Mouse (Mus musculus) T-helper 17 cell (primary cell): ENCODE results near the gene Palm2.

ENCODE experiments used
- in situ Hi-C, 2 experiments: fragments of 300-600 bp; cut with MboI, MseI; formaldehyde crosslinking; loops; 1 replicate in 1 of 2; 2 replicates in 1 of 2; pipeline ENCODE4 v1.15.1; 2025; ENCODE audit warnings: high pct_unique_total_duplicates in 2 of 2

Gene Palm2

DNA sequence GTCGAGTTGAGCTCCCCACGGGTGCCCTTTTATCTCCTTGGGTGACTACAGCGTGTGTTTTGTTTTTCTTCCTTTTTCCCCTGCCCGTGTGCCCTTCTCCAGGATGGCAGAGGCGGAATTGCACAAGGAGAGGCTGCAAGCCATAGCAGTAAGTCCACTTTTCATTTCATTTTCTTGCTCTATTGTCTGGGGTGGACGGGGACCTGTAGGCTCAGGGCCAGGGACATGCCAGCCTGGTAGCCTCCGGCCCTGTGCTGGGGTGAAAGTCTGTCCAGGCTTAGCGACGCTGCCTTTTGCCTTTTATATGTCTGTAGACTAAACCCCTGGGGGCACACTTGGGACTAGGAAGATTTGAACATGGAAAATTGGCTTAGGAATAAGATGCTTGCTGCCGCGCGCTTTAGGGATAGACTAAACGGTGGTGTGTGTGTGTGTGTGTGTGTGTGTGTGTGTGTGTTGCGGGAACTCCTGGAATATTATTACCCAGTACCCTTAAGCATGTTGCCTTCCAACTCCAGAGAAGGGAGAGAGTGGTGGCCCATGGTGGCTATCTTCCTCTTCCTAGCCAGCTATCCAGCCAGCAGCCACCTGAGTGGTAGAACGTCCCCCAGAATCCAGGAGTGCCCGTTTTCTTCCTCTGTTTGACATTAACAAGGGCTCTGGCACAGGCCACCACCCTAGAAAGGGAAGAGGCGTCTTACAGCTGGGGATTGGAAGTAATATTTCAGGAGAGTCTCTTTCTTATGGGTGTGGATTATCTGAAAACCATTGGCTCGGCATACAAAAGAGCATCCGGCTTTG is 134.4 kb downstream of the Palm2 start:
- in situ Hi-C loops, result no loop called here

DNA sequence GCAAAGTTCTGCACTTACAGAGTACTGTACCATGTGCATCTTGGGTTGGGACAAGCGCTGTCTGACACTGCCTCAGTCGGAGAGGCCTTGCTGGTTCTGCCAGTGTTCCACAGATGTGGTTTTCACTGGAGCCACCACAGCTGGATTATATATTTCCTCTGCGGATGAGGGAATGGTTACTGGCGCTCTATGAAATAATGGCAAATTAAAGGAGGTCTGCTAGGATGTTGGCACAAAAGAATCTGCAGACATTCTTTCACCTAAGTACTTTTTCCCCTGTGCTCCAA is 135.0 kb downstream of the Palm2 start:
- in situ Hi-C loops, result no loop called here

DNA sequence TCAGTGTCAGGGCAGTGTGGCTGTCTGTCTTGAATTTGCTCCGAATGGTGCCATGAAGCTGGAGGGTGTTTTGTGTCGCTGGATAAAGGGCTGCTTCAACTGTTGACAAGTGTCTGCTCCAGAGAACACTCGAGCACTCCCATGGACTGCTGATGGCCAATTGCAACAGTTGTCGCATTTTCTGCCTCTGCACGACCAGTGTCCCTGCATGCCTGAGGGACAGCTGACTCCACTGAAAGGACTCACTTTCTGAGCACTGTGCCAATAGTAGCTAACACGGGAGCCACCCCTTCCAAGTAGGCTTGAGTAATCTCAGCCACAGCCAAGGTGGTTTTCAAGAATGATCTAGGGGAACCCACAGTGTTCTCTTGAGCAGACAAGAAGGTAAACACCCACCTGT is 135.7 kb downstream of the Palm2 start:
- in situ Hi-C loops, result no loop called here

DNA sequence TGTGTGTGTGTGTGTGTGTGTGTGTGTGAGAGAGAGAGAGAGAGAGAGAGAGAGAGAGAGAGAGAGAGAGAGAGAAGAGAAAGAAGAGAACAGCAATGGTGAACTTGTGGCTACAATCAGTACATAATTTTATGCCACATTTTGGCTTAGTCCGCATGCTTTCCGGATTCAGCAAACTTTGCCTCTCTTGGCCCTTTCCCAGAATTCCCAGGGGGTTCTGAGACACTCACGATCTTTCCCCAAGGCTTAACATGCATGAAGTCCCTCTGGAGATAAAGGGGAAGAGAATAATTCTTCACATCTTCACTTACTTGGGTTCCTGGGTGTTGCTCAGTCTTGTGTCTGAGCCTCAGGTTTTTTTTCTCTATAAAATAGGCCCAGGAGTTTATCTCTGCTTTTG is 136.2 kb downstream of the Palm2 start:
- in situ Hi-C loops, result no loop called here

DNA sequence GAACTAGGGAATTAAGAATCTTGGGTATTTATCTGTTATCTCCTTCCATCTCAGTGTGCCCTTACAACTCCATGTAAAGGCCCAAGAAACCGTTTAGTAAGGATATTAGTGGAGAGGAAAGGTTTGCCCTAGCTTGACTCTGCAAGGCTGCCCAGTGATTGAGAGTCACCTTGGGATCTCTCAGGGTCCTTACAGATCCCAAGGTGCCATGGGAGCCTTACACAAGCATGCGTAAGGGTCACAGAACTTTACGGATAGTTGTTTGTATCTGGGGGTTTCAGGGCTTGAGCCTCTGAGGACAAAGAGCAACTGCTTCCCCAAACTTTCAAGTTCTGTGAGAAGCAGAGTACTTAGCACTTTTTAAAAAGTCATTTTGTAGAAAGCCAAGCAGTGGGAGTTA is 140.1 kb downstream of the Palm2 start:
- in situ Hi-C loops, result no loop called here

DNA sequence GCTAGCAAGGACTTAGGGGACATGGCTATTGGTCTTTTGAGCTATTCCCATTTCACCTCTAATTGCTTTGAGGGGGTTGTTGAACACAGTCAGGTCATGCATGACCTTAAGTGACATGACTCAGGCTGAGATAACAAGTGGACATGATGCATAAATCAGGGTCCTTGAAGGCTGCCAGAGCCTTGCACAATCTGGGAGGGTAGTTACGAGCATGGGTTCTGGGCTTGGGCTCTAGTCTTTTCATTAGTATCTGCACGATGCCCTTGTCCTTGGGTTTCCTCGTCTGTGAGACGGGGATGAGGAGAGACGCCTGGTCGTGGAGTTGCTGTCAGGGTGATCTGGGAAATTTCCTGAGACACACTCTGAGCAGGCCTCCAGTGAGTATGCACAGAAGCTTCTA is 140.6 kb downstream of the Palm2 start:
- in situ Hi-C loops, result no loop called here

DNA sequence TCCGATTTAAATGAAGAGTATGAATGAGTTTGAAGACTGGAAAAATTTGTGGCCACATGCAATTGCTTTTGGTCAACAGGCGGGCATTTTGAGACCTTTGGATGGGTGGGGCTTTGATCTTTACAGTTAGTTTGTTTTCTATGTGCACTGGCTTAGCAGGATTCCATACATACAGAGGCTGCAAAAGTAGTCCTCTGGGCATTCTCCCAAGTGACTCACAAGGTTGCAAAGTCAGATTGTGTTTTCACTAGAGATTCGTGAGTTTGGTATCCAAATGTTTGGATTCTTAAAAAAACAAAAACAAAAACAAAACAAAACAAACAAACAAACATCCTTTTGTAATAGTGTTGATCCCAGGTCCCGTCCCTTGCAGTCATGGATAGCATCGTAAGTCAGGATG is 141.6 kb downstream of the Palm2 start:
- in situ Hi-C loops, result no loop called here

DNA sequence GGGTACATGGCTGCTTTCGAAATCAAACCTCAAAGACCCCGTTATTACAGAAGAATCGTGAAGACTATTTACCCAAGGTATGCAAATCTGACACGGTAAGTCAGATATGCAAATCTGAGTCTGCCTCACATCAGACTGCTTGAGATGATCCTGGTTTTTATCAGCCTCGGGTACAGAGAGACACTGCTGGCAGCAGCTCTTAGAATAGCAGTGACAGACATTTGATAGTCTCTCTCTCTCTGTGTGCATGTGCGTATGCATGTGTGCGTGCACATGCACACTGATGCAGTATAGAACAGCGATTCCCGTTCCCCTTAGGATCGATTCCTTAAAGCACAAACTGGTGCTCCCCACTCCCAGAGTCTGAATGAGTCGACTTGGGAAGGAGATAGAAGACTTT is 142.0 kb downstream of the Palm2 start:
- in situ Hi-C loops, result no loop called here

DNA sequence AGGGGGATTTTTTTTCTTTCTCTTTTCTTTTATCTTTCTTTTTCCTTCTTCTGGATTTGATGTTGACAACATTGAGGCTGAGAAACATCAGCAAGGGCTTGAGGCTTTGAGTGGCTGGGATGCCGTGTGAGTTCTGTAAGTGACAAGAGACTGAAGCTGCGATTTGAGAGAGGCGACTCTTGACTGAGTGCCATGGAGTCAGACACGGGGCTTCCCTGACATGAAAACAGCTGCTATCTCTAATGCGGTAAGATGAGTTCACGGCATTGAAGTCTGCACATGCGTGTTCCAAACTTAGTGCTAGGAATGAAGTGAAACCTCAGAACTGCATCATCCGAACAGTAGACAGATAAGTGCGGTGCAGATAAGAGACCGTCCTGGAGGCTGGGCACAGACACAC is 145.6 kb downstream of the Palm2 start:
- in situ Hi-C loops, result no loop called here

DNA sequence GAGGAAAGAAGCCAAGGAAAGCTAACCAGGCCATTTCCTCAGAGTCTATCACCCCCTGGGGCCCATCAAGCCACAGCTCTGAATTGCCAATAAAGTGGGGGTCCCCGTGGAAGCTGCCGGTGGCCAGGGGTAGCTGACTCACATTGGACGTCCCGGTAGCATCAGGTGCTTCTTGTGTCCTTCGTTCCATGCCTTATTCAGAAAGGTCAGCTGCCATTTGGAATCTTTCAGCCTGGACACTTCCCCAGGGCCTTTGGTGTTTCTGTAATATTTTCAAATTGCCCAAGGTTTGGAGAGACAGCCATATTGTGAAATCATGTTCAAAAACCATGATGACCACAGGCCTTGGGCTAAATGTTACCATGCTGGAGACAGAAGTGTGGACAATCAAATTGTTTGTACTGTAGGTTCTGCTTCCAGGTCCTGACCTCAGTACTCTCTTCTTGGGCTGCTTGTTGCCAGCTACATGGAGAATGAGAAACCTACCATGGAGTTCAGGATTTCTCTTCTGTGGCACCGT is 151.3 kb downstream of the Palm2 start:
- in situ Hi-C loops, result no loop called here

DNA sequence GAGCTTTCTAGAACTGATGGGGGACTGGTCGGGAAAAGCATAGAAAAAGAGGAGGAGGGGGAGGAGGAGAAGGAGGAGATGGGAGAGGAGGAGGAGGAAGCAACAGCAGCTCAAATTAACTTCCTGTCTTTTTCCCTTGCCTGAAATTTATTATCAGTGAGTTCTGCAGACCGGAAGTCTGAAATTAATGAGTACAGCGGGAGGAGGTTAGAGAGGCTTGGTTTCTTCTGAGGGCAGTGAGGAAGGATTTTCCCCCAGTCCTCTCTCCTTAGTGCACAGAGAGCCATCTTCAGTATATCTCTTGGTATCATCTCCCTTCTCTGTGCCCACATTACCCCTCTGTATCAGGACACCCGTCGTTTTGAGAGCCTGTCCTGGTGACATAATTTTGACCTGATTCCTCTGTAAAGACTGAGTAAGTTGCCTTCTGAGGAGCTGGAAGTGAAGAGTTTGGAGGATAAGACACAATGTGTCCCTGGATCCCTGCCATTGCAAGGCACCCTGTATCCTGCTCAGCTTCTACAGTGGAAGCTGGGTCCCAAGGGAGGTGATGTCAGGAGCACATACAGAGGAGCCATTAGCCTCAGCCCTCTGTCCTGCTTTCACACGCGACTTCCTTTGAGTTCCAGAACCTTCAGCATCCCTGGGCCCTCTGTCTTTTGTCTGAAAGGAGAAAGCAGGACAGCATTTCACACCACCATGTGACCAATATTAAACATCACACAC is 153.0 kb downstream of the Palm2 start:
- in situ Hi-C loops, result no loop called here

DNA sequence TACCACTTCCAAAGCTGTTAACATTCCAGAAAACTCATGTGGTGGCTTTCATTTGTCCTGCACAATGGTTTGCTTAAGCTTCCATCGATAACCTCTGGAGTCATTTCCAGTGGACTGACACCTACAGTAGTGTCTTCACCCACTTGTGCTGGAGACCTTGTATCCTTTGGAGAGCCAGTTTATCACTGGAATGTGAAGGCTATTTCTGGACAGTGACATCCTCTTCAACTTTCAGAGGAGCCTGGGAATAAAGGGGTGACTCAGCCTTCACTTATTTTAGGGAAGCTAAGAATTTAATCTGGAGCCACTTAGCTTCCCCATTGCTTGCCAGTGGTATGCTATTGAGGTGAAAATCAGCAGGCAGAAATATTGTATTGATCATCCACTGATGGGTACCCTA is 154.3 kb downstream of the Palm2 start:
- in situ Hi-C loops, result no loop called here

DNA sequence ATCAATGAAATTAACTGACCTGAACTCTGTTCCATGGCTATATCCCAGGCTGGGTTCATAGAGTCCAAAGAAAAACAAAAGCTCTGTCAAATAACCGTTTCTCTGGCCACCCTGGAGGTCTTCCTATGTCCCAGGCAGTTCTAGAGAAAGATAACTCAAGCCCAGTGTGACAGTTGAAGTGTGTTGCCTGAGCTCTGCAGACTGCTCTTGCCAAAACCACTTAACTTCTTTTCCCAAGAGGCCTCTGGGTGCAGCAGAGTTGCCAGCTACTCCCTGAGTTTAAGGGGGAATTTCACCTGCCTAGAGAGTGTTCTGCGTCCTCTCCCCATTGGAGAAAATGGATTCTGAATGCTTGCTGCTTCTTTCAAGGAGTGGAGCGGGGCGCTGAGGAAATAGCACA is 158.7 kb downstream of the Palm2 start:
- in situ Hi-C loops, result no loop called here

DNA sequence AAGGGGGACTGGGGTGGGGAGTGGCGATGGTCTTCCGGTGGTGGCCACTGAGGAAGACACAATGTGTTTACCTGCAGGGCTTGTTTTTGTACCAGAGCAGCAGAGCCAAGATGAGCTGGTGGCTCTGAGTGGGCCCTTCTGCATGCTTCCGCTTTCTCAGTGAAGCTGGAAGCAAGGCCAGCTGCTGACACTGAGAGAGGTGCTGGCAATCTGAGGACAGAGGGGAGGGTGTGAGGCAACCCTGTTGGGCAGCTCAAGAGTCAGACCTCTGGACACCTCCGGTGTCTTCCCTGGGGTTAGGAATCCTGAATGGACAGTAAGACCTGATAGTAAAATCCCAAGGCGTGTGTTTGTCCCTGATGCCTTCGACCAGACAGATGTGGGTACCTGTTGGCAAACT is 165.9 kb downstream of the Palm2 start:
- in situ Hi-C loops, result no loop called here

DNA sequence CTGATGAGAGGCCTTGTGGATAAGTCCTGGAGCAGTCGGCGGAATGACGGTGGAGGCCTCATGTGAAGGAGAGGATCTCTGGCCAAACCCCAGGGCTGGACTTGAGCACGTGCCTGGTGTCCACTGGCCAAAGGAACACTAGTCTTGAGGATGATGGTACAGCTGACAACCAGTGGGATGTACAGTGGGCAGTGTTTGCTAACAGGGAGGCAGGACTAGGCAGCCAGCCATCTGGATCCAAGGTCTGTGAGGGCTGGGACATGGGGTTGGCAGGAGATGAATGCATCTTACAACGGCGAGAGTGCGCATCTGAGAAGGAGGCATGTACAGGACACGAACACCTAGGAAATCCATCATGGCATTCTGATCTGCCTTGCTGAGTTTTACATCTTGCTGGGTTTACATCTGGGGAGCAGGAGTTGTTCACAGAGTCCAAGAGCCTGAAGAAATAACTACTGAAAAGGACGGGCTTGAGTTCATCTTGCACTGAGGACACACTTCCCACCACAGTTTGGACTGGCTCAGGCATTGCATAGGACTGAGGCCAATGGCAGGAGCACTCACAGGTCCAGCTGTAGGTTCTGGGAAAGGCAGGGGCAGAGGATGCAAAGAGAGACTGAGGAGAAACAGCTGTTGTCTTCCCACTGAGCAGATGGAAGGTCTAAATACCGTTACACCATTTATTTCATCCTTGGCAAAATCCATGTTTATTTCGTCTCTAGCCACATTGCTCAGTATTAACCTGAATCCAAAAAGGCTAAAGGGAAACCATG is 166.8 kb downstream of the Palm2 start:
- in situ Hi-C loops, result no loop called here

DNA sequence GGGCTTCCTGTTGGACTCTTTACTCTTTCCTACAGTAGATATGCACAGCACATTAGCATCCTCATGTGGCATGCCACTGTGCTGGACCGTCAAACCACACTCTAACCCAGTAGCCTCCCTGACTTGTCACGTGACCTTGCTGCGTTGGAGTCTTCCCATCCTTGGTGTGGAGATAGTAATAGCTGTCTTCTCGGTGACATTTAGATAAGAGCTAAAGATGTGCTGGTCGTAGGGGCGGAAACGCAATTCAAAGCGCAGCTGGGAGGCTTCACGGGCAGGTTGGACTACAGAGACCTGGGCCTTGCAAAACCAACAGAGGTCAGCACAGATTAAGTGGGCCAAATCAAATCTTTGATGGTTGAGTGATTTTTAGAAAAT is 167.4 kb downstream of the Palm2 start:
- in situ Hi-C loops, result no loop called here

DNA sequence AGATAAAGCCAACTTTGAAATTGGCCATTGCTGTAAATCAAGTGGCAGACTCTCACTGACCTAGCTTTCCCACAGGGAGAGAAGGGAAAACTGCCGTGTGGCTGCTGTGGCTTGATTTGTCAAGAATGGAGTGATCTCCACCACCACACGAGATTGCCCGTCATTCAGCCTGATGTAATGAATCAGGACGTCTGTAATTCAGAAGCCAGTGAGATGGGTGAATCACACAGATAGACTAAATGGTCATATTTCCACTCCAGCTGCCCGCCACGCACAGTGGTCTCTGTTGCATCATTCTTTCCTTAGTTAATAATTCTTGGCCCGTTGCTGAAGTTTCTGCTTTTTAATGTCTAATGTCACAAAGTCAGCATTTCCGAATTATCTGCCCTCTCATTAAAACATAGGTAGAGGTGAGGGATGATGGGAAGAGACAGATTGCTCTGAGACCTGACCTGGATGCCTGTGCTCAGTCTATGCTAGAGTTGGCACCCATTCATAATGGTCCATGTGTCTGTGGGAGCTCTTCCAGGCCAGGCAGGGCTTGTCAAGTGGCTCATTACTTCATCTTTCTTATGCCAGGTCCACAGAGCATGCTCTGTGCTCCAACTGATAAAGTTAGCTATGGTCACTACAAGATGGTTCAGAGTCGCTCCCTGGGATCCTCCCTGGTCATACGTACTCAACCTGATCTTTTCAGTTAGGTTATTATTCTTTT is 168.0 kb downstream of the Palm2 start:
- in situ Hi-C loops, result no loop called here

DNA sequence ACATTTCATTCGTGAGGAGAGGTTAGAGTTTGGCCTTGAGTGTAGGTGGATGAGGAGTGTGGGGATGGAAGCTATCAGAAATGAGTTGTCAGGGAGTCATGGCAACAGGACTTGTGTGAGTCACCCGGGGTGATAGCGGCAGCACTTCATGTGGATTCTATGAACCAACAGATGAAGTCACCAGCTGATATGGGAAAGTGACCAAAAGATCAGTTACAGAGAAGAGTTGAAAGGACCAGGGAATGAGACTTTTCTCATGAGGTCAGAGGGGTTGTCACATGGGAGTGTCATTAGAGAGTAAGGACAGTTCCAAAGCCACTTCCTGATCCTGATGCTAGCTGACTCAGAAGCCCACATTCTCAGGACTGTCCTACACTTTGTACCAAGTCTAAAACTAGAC is 172.2 kb downstream of the Palm2 start:
- in situ Hi-C loops, result no loop called here

DNA sequence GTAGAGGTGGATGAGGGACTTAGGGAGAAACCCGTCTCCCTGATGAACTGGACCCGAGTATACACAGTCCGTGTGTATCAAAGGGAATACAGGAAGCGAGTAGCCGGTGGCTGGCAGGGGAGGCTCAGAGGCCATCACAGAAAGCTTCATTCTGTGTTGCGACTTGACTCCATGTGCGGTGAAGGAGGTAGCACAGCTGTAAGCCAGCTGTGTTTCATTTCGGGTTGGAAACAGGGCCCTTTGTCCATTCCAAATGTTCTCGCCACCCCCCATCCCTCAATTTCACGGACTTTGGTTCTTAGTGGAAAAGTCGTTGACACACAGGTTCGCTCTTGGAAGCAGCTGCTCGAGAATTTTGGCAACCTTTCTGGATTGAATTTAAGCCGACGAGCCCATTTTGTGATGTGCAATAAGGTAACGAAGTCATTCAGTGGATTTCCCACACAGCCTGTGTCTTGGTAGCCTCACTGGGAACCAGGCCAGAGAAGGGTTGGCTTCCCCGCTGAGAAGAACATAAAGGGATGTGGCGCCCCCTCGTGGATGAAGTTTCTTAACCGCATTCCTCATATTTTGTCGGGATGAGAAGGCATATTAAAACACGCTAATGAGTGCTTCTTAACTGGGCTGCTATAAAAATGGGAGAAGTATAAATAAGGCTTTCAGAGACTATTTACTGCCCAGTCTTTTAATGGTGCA is 173.3 kb downstream of the Palm2 start:
- in situ Hi-C loops, result no loop called here

DNA sequence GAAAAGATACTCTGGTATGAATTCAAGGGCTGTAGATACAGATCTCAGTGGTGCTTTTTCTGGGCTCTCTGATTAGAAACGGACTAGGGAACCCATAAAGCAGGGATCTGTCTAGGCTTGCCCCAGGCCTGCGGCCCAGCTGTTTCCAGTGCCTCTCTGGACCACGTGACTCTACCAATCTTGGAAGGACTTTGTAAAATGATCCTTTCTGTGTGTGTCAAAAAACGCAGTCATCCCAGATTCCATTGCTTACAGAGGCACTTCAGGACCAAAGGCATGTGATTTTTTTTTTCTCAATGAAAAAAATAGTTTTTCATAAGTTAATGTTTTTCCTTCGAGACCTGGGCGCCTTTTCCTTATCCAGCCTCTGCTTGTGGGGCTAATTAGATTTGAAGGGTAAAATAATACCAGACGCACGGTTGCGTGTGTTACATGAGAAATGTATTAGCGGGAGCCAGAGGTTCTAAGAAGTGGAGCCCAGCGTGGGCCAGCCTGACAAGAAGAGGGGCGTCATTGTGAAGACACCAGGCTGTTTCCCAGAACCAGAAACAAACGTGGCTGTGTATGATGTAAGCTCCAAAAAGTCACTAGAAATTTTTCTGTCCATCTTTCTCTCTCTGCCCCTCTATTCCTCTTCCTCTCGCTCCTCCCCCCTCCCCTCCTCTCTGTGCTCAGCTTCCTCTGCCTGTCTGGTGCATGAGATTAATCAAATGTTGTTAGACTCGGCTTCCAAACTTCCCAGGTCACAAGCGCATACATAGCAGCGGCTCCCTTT is 177.4 kb downstream of the Palm2 start:
- in situ Hi-C loops, result no loop called here

DNA sequence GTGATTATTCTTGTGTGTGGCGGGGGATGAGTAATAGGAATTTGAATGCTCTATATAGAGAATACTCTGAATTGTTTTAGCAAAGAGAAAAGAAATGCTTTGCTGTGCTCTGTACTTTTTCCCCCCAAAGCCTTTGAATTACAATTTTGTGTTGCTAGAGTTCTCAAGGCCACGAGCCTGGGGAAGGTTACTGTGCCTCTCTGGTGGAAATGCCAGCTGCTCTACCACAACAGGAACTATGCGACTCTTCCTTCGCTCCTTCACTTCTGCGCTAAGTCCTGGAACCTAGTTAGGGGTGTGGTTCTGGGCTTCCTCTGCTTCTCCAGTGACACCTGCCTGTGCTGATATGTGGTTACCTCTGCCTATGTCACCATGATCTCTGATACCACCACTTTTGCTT is 178.7 kb downstream of the Palm2 start:
- in situ Hi-C loops, result no loop called here
